Mouse (Mus musculus): ENCODE measurements around the gene Hunk. TPM values are rescaled to one million over a fixed set of nuclear protein-coding genes. Genes with fewer than 3 reads are reported as not detected.

The Hunk gene
- total RNA-seq (2015; ENCODE audit: low replicate concordance) = not detected in 2 replicates
- not detected in 2 replicates for total RNA-seq (2017; ENCODE audit: low replicate concordance)

GRCm38 (mm10) chr16:90385688-90386513 lies at the start of gene Hunk:
TSS of gene Hunk (plus strand) at chr16:90386013.
- ATAC-seq (replicated peaks; ENCODE audit: low FRiP score, poor library complexity, severe bottlenecking) = no peak

- ATAC-seq (replicated peaks; ENCODE audit: low FRiP score, poor library complexity, severe bottlenecking) = no peak
Observed at GRCm38 (mm10) chr16:90339026-90339425, 46.8 kb upstream of the Hunk start.

DNA sequence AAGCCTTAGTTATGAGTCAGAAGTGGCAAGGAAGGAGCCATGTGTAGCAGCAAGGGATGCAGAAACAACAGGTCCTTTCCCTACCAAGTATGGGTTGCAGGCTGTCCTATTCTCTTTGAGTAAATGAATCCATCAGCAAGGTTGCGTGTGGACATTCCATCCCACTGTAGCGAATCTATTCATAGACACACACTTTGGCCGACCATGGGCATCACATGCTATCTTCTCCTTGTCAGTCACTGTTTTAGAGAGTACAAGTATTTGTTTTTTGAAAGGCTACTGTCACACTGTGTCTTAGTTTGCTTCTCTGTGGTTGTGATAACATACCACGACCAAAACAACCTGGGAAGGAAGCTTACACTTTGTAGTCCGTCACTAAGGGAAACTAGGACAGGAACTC lies 44.7 kb upstream of the Hunk start:
- no peak for ATAC-seq (replicated peaks; ENCODE audit: low FRiP score, poor library complexity, severe bottlenecking)

DNA sequence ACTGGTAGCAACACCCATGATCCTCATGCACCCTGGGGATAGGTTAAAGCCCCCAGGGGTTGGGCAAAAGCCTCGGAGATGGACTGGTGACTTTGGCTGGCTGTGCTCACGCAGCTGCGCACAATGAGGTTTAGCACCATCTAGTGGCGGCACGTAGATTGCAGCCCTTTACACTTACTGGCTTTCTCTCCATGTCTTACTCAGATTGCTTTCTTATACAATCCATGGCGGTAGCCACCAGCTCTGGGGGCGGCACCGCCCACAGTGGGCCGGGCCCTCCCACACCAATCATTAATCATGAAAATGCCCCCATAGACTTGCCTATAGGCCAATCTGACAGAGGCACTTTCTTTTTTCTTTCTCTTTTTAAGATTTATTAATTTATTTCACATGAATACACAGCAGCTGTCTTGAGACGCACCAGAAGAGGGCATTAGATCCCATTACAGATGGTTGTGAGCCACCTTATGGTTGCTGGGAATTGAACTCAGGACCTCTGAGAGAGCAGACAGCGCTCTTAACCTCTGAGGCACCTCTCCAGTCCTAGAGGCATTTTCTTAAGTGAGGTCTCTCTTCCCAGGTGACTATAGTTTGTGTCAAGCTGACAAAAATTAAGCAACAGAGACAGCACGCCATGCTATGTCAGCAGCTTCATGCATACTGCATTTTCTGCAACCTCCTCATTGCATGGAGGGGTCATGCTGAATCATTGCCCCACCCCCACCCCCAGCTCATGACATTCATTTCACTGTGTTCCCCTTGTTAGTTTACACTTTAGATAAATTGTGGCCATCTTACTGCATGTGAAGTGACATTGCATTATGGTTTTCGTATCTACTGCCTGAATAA lies 35.9 kb upstream of the Hunk start:
- no peak for ATAC-seq (replicated peaks; ENCODE audit: low FRiP score, poor library complexity, severe bottlenecking)

DNA sequence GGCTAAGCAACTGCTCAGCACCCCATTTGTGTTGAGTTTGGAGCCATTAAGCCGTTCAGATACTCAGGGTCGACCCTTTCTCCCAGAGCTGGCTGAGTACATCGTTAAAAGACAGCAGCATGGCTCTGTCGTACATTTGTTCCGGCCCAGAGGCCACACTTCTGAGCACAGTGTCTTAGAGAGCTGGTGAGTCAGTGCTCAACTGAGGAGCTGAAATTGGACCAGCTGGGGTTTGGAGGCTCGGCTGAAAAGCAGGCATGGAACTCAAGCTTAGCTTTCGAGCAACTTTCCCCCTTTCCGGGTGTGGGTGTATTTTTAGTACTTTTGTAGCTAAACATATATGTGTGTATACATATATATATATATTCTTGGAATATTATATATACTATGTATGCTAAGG lies 34.1 kb upstream of the Hunk start:
- ATAC-seq (replicated peaks; ENCODE audit: low FRiP score, poor library complexity, severe bottlenecking) = no peak

GRCm38 (mm10) chr16:90352691-90353090 lies 33.1 kb upstream of the Hunk start:
- ATAC-seq (replicated peaks; ENCODE audit: low FRiP score, poor library complexity, severe bottlenecking) = no peak

DNA sequence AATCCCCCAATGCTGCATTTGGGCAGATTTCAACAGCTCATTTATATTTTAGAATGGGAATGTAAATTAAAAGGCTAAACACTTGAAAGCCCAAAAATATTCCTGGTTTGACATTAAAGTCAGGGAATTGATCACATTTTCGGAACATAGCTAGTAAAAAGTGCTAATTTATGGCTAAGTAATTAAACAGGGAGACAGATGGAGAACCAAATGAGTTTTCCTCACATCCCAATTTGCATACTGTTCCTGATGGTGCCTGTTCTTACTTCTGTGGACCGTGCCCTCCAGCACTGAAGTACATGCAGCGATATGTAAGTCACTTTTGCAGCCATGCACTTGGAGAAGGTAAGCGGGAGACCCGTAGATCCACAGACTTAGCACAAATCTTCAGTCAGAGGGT lies 32.7 kb upstream of the Hunk start:
- no peak for ATAC-seq (replicated peaks; ENCODE audit: low FRiP score, poor library complexity, severe bottlenecking)

DNA sequence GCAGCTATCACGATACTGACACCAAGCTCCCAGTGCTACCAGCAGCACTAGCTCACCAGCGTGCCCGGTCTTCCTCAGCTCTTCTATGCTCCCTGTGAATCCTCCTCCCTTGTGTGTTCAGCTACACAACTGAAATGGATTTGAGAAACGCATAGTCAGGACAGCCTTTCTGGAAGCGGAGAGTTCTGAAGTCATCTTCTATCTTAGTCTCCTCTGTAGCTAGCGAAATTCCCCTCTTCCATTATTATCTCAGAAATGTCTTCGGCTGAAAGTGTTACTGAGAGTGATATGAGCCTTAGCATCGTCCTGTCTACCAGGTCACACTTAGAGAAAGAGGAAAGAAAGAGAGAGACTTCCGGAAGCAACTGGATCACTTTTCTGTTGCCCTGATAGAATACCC lies 26.5 kb upstream of the Hunk start:
- no peak for ATAC-seq (replicated peaks; ENCODE audit: low FRiP score, poor library complexity, severe bottlenecking)

DNA sequence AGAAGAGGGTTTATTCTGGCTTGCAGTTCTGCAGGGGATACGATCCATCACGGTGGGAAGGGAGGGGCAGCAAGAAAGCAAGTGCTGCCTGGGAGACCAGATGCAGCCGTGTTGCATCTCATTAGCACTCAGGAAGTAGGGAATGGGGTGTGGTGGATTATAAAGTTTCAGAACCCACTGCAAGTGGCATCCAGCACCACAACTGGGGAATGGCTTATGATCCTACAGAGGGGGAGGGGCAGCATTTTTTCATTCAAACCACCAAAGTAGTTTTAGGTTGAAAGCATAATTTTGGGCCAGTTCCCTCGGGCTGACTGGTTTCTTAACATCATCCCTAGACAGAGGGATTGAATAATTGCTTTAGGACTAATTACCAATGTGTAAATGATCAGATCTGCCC lies 26.1 kb upstream of the Hunk start:
- no peak for ATAC-seq (replicated peaks; ENCODE audit: low FRiP score, poor library complexity, severe bottlenecking)

- ATAC-seq (replicated peaks; ENCODE audit: low FRiP score, poor library complexity, severe bottlenecking) = no peak
Observed at GRCm38 (mm10) chr16:90360327-90360726, 25.5 kb upstream of the Hunk start.

GRCm38 (mm10) chr16:90362926-90363325 lies 22.9 kb upstream of the Hunk start:
- no peak for ATAC-seq (replicated peaks; ENCODE audit: low FRiP score, poor library complexity, severe bottlenecking)

- ATAC-seq (replicated peaks; ENCODE audit: low FRiP score, poor library complexity, severe bottlenecking) = no peak
Observed at GRCm38 (mm10) chr16:90379897-90380296, 5.9 kb upstream of the Hunk start.

- no peak for ATAC-seq (replicated peaks; ENCODE audit: low FRiP score, poor library complexity, severe bottlenecking)
Observed at GRCm38 (mm10) chr16:90381633-90382032, 4.2 kb upstream of the Hunk start.

GRCm38 (mm10) chr16:90382701-90383280 lies 3.0 kb upstream of the Hunk start:
- no peak for ATAC-seq (replicated peaks; ENCODE audit: low FRiP score, poor library complexity, severe bottlenecking)

GRCm38 (mm10) chr16:90384058-90384457 lies 1.8 kb upstream of the Hunk start:
- ATAC-seq (replicated peaks; ENCODE audit: low FRiP score, poor library complexity, severe bottlenecking) = no peak

DNA sequence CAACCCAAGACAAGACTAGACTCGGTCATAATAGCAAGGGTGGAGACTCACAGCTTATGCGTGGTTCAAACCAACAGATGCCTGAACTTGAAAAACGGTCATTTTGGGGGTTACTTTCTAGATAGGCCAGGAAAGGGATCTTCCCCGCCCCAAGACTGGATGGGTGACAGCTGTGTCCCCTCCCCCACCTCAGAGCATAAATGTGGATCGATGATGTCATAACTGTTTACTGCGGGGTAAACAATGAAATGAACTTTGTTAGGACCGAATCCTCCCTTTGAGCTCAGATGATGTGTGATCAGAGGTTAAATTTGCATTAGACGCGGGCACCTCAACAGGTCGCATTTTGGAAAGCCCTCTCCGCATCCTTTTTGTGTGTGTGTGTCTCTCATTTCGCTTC lies 967 bp upstream of the Hunk start:
- no peak for ATAC-seq (replicated peaks; ENCODE audit: low FRiP score, poor library complexity, severe bottlenecking)

GRCm38 (mm10) chr16:90385326-90385687 lies 506 bp upstream of the Hunk start:
- ATAC-seq (replicated peaks; ENCODE audit: low FRiP score, poor library complexity, severe bottlenecking) = no peak

DNA sequence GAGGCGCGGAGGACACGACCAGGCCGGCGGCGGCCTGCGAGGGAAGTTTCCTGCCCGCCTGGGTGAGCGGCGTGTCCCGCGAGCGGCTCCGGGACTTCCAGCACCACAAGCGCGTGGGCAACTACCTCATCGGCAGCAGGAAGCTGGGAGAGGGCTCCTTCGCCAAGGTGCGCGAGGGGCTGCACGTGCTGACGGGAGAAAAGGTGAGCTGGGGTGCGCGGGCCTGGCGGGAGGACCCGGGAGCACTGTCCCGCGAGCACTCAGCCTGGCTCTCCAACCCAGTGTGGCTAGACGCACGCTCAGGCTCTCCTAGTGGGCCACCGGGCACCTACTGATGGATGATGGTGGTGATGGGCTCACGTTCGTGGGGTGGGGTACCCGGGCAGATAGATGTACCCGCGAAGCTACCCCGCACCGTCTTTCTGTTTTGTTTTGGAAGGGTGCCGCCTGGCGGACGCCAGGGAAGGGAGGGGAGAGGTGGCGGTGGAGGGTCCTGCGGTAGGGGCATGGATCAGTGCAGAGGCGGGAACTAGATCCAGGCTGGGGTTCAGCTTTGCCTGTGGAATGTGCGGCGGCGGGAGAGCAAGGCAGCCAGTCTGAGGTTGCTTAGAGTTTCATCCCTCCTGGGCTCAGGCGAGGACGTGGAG lies 824 bp downstream of the Hunk start:
- ATAC-seq (replicated peaks; ENCODE audit: low FRiP score, poor library complexity, severe bottlenecking) = no peak

DNA sequence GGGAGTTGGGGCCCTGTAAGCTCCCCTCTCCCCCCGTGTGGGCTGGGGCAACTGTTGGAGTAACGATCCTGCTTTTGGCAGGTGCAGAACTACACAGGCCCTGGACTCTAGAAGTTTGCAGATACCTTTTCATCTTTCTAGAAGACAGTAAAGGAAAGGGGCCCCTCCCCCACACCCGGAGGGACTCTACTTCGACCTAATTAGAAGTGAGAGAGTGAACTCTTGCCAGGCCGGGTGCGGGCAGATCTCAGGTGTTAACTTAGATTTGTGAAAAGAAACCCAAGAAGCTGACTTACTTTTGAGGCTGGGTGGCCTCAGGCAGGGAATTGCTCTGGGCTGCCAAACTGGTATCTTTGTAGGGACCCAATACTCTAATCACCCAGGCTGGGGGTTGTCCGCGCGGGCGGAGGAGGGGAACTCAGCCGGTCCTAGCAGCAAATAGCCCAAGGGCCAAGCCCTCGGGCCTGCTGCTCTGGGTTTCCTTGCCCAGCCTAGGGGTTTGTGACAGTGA lies 1.4 kb downstream of the Hunk start:
- no peak for ATAC-seq (replicated peaks; ENCODE audit: low FRiP score, poor library complexity, severe bottlenecking)

DNA sequence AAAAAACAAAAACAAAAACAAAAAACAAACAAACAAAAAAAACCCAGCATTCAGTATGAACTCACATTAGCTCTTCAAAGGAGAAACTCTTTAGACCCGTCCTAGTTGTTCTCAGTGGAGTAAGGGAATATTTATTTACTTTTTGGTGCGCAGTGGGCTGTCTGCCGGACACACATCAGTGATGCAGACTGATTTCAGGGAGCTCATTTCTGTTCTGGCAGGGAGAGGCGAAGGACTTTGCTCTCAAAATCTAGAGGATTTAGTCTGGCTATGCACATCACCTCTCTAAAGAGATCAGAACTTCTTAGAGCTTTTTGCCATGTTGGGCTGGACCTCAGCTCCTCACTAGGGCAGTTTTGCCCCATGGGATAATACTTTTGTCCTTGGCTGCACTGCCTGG lies 2.1 kb downstream of the Hunk start:
- ATAC-seq (replicated peaks; ENCODE audit: low FRiP score, poor library complexity, severe bottlenecking) = no peak
